Mouse (Mus musculus): ENCODE results near the gene Kmt2d.

DNA sequence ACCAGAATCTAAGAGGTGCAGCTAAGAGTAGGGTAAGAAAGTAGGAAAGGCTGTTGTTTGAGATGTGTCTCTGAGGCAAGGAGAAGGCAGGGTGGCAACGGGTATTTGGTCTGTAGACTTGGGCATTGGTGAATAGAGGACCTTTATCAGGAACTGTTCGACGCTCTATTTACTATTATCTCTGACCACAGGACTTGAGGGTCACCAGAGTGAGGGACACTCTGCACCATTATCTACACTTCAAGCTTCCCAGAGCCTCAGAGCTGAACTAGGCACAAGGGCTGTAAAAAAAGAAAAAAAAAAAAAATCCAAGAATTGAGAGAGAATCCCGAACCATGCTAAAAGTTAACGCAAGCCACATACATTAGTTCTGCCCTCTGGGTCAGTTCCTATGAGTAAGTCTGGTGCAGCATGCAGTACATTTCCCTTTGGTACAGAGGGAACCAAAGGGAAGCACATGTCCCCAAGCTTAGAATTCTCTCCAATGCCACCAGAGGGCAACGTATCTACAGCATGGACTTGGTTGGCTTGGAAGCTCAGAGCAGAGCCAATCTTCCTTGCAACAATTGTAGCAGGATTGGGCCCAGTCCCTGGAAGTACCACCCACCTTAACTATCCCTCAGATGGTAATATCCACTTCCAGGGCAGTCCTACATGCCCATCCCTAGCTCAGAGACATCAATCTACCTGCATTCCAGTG lies 21.1 kb upstream of the Kmt2d start:
- TF ChIP-seq CTCF (conservative IDR thresholded peaks at IDR 0.05; ENCODE audit: low read length), result peak; percentile 48
- no peak for TF ChIP-seq POU5F1 (IDR thresholded peaks at IDR 0.05; ENCODE audit: borderline replicate concordance, low read length)
- TF ChIP-seq NANOG (IDR thresholded peaks at IDR 0.05; ENCODE audit: borderline replicate concordance, low read length), result no peak
